Mouse (Mus musculus) hindbrain, embryonic 10.5 days (tissue): ENCODE results near the gene Mrpl21. TPM values are rescaled to one million over a fixed set of nuclear protein-coding genes. Genes with fewer than 3 reads are reported as not detected.

Experiments
- DNase-seq: peaks from one replicate; pipeline ENCODE4 v3.0.0-alpha.2; 2017; ENCODE audit warnings: low spot score
- H3K27ac ChIP-seq: fragments of 300-500 bp; sonication (generic); 2 replicates; pipeline ENCODE4 v1.5.1; 2016; ENCODE audit warnings: mild to moderate bottlenecking, moderate library complexity
- H3K27me3 ChIP-seq: fragments of 300-500 bp; sonication (generic); 2 replicates; pipeline ENCODE4 v1.6.1; 2016; ENCODE audit warnings: mild to moderate bottlenecking; ENCODE audit not compliant: poor library complexity, insufficient read depth, severe bottlenecking
- H3K36me3 ChIP-seq: fragments of 300-500 bp; sonication (generic); 2 replicates; pipeline ENCODE4 v1.6.1; 2016; ENCODE audit warnings: mild to moderate bottlenecking, moderate library complexity
- H3K4me1 ChIP-seq: fragments of 300-500 bp; sonication (generic); replicated peaks from 2 replicates; pipeline ENCODE4 v1.6.1; 2016; ENCODE audit warnings: mild to moderate bottlenecking
- H3K4me3 ChIP-seq: fragments of 300-500 bp; sonication (generic); 2 replicates; pipeline ENCODE4 v1.5.1; 2016; ENCODE audit warnings: mild to moderate bottlenecking, moderate library complexity
- H3K9me3 ChIP-seq: fragments of 300-500 bp; sonication (generic); 2 replicates; pipeline ENCODE4 v1.6.1; 2016; ENCODE audit warnings: mild to moderate bottlenecking, moderate library complexity
- WGBS: fragments of 180-500 bp; shearing (Covaris S2); methylation state at CpG from one replicate; pipeline ENCODE4 v1.1.7; 2016; 5-methylcytosine and 5-hydroxymethylcytosine counted together
- polyA plus RNA-seq: library from polyadenylated mRNA; unstranded; fragments of >200 nt; fragmentation: Nextera tagmentation; extraction: Ambion mirVana; gene quantifications from 2 replicates; pipeline ENCODE4 v1.2.1, GENCODE M21; 2016

Gene Mrpl21
- polyA plus RNA-seq, 1 experiment from 2014 or later = 126 TPM

DNA sequence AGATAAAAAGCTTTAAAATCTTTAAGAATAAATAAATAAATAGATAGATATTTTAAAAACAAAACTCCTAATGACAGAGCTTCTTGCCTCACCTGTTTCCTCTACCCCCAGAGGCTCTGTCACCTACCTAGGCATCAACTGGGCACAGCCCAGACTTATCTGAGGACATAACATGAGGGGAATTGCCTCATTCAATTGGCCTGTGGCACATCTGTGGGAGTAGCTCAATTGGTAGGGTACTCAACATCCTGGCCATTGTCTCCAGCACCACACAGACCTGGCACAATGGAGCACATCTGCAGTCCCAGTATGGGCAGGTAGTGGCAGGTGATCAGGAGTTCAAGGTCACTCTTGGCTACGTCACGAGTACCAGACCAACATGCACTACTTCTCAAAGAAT, 36.6 kb downstream of the Mrpl21 start:
- peaks cover 5% of the 10 kb centered on the region; the same call in 1 of the 2 replicates for H3K9me3 ChIP-seq
- H3K27me3 ChIP-seq = peaks cover 51% of the 10 kb centered on the region
- WGBS = 94% methylated on average over 2 of the region's 2 CpGs

DNA sequence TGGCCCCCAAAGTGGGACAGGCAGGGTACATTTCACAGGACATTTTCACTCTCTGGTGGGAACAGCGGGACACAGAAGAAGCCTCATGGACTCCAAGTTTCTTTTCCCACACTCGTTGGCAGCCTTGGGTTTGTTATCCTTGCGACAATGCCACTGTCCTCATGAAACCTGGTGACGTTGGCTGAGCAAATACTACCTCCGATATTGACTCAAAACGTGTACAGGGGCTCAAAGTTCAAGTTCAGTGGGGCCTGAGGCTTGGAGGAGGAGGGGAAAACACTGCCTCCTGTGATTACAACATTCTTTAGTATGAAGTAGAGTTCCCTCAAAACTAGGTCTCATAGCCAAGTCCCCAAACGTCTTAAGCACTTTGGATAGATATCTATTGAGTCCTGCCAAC, 37.4 kb downstream of the Mrpl21 start:
- WGBS = 83% methylated on average over 7 of the region's 7 CpGs
- Histone ChIP-seq H3K27me3 (peaks cover 57% of the 10 kb centered on the region), H3K27ac (no peak overlapping the region), H3K4me3 (no peak overlapping the region), H3K36me3 (no peaks in the 10 kb centered on the region), H3K4me1 (peaks cover 36% of the 10 kb centered on the region), H3K9me3 (peaks cover 5% of the 10 kb centered on the region; the same call in 1 of the 2 replicates)
- no peak for DNase-seq

More for the DNA sequence above, 36.6 kb downstream of the Mrpl21 start:
- Histone ChIP-seq H3K36me3 (no peaks in the 10 kb centered on the region), H3K27ac (no peak overlapping the region), H3K4me1 (peaks cover 29% of the 10 kb centered on the region), H3K4me3 (no peak overlapping the region)
- no peak for DNase-seq

DNA sequence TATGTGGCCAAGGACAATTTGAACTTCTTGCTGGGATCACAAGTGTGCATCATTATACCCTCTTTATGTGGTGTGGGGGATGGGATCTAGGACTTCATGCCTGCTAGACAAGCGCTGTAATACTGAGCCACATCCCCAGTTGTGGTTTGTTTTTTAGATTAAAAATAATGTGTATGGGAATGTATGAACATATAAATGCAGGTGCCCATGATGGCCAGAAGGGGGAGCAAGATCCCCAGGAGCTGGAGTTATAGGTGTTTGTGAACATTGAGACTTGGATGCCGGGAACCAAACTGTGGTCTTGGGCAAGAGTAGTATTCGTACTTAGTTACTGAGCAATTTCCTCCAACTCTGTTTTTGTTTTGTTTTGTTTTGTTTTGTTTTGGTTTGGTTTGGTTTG, 38.1 kb downstream of the Mrpl21 start:
- no peak for DNase-seq
- WGBS = 75% methylated on average over 3 of the region's 3 CpGs
- Histone ChIP-seq H3K27ac (no peak overlapping the region), H3K9me3 (peaks cover 5% of the 10 kb centered on the region; the same call in 1 of the 2 replicates), H3K36me3 (no peaks in the 10 kb centered on the region), H3K4me1 (peaks cover 42% of the 10 kb centered on the region), H3K27me3 (peaks cover 59% of the 10 kb centered on the region), H3K4me3 (no peak overlapping the region)

DNA sequence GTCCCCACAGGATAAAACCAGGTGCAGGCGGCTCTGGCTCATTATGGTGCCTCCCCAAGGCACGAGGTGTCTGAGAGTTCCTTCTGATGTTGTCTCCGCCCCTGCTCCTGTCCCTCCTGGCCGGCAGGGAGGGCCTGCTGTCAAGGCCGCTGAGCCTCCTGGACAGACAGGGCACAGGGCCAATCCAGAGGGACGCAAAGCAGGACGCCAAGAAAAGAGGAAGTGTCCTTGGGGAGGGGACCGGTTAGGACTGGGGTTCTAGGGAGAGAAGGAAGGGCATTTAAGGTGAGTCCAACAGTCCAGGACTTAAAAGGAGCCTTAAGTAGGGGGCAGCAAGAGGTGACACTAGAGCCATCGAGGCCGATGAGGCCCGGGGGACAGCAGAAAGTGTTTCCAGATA, 38.9 kb downstream of the Mrpl21 start:
- no peaks in the 10 kb centered on the region for H3K36me3 ChIP-seq
- DNase-seq = peak; percentile 12
- H3K27ac ChIP-seq = no peak overlapping the region
- 6% methylated on average over 11 of the region's 11 CpGs for WGBS
- H3K27me3 ChIP-seq = peaks cover 67% of the 10 kb centered on the region
- peaks cover 5% of the 10 kb centered on the region; the same call in 1 of the 2 replicates for H3K9me3 ChIP-seq
- H3K4me3 ChIP-seq = peak overlapping the region; percentile 56; the same call in 1 of the 2 replicates
- peaks cover 49% of the 10 kb centered on the region for H3K4me1 ChIP-seq

DNA sequence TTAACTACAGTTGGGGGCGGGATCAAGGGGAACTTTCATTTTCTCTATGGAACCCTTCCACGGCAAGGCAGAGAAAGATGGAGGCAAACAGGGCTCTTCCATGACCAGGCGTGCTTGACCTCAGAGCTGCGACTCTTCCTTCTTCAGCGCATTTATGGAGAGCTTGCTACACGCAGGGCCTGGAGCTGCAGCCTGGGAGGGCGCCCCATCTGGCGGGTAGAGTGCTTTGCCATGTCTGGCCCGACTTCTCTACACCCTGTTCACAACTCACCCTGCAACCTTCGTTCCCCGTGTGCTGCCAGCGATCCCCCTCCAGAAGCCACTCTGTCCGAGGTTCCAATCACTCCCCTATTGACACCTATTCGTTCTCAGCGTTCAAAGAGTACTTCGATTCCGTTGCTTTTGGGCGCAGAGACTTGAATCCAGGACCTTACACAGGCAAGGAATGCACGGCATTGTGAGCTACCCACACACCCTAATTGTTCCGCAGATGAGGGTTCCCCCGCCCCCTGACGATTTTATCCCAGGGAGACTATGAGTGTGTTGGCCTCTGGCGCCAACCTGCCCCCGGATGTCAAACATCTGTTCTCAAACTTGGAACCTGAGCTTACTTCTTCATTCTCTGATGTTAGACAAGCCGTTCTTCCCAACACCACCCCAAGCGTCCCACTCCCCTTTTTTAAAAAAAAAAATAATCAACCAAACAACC, 39.7 kb downstream of the Mrpl21 start, which contains the start of gene Cpt1a:
Gene Cpt1a, plus strand, starts transcription at position 74 of the 709 bp plus-strand sequence.
- 3% methylated on average over 26 of the region's 26 CpGs for WGBS
- H3K27me3 ChIP-seq = peaks cover 72% of the 10 kb centered on the region
- peak within 1 kb of the TSS; percentile 56 for H3K4me3 ChIP-seq
- peak; percentile 43 for DNase-seq
- peaks cover 5% of the 10 kb centered on the region; the same call in 1 of the 2 replicates for H3K9me3 ChIP-seq
- H3K27ac ChIP-seq = no peak within 1 kb of the TSS; the same call in 1 of the 2 replicates
- no peaks in the 10 kb centered on the region for H3K36me3 ChIP-seq
- peaks cover 49% of the 10 kb centered on the region for H3K4me1 ChIP-seq

DNA sequence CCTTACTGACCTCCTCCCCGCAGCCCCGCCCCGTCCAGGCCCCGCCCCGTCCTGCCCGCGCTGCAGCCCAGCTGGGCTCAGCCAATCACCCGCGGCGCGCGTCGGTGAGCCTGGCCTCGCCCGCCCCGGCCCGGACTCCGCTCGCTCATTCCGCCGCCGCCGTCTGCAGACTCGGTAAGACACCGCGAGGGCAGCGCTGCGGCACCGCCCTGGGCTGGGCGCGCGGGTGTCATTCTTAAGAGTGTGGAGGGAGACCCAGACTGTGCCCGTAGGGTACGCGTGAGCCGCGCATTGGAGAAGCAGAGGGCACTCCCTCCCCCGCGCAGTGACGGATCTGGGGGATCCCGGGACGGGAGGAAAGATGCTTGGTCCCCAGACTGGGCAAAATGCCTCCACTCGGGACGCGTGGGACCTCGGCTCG, 40.5 kb downstream of the Mrpl21 start:
- Histone ChIP-seq H3K27ac (peak overlapping the region; percentile 62), H3K36me3 (no peaks in the 10 kb centered on the region), H3K4me1 (peaks cover 49% of the 10 kb centered on the region), H3K4me3 (peak overlapping the region; percentile 56), H3K9me3 (peaks cover 5% of the 10 kb centered on the region; the same call in 1 of the 2 replicates), H3K27me3 (peaks cover 75% of the 10 kb centered on the region)
- DNase-seq = peak; percentile 79
- under 1% methylated on average over 47 of the region's 47 CpGs for WGBS

DNA sequence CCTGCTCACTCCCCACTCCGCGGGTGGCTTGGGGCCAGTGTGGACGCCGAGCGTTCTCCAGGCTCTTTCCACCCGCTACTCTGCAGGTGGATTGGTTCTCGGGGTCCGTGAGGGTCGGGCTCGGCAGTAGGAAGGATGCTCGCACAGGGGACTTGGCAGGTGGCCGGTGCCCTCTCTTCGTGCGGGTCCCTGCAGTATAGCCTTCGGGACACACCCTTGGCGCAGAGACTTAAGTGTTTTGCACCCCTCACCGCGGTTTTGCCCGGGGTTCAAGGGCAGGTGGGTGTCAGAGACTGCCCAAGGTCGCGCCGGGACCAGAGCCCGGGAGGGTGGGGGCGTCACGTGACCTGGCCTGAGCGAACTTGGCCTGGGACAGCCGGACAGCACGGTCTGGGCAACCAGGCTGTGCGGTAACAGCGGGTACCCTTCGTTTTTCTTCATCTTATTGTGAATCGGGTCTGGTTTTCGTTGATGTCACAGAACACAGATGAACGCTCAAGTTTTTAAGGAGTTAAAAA, 41.1 kb downstream of the Mrpl21 start:
- peak; percentile 51 for DNase-seq
- peaks cover 75% of the 10 kb centered on the region for H3K27me3 ChIP-seq
- H3K27ac ChIP-seq = peak overlapping the region; percentile 62; the same call in 1 of the 2 replicates
- WGBS = under 1% methylated on average over 34 of the region's 34 CpGs
- peak overlapping the region; percentile 56 for H3K4me3 ChIP-seq
- H3K36me3 ChIP-seq = no peaks in the 10 kb centered on the region
- peaks cover 49% of the 10 kb centered on the region for H3K4me1 ChIP-seq
- peaks cover 5% of the 10 kb centered on the region; the same call in 1 of the 2 replicates for H3K9me3 ChIP-seq

DNA sequence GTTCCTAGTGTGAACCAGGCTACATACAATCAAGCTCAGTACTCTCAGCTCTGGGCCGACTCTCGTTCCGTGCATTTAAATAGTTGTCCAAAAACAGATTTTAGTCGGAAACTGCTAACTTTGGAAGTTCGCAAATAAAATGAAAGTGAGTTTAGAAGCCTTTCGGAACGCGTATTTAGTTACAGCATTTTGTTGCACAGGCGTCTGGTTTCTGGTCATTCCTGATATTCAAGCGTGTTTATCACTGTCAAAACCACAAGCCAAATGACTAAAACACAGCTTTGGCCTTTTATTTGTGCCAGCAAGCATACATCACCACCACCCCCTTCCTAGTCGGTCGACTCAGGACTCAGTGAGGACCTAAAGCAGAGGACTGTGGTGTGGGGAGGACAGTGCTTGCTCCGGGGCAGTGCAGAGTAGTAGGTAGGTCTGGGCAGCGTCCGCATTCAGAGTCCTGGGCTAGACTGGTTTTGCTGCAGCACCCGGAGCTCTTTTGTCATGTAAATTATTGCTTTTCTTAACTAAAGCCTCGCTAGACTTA, 41.6 kb downstream of the Mrpl21 start:
- Histone ChIP-seq H3K4me1 (peaks cover 49% of the 10 kb centered on the region), H3K27me3 (peaks cover 74% of the 10 kb centered on the region), H3K4me3 (peak overlapping the region; percentile 56), H3K27ac (no peak overlapping the region), H3K36me3 (no peaks in the 10 kb centered on the region), H3K9me3 (peaks cover 5% of the 10 kb centered on the region; the same call in 1 of the 2 replicates)
- WGBS = 4% methylated on average over 17 of the region's 17 CpGs
- DNase-seq = peak; percentile 41

DNA sequence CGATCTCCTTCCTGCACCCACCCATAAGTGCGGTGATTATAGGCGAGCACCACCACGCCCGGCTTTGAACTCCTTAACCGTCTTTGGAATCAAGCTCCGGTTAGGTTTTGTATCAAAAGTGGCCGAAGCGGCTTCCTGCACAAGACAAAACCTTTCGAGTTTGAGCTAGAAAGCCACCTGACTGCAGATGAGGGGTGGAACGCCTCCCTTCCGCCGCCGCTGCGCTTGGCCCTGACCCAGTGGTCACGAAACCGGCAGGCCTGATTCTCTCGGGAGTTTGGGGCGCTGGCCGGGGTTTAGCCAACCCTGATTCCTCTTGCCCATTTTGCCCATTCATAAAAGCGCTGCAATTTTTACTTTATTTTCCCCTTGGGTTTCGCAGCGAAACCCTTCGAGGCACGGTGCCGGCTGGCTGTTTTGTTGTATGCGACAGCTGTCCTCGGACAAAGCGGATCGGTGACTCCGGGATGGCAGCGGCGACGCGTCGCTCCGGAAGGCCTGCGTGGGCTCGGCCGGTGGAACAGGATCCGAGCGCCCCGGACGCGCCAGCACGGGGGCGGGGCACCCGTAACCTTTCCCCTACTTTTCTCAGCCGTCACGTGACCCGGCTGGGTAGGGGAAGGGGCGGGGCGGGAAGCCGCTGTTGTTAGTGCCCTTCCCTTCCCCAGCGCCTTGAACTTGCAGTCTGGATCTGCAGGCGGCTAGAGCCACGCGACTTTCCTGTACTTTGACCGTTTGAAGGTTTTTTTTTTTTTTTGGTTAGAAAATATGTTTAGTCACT, 42.4 kb downstream of the Mrpl21 start:
- 1% methylated on average over 59 of the region's 59 CpGs for WGBS

DNA sequence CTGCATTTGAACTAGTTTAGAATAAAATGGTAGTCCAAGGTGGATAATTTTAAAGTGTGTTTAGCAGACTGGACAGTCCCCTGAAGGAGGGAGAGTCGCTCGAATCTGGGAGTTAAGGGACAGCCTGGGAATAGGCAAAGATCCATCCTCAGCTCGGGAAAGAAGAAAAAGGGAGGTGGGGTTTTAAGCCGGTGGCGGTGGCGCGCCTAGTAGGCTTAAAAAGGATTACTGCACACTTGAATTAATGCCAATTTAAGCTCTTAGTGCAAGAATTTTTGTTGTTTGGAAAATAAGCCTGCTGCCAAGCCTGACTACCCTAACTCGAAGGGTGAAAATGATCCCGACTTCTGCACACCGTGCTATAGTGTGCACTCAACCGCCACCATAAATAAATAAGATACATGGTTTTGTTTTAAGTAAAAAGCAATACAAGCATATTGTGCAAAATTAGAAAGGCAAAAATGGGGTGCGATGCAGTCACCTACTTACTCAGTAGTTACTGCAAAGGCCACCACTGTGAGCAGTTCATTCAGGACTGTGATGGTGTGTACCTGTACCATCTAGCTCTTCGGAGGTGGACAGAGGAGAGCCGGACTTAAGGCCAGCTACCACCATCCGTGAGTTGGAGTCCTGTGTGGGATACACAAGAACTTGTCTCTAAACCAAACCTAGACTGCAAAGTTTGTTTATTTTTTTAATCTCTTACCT, 43.2 kb downstream of the Mrpl21 start:
- peaks cover 49% of the 10 kb centered on the region for H3K4me1 ChIP-seq
- no peaks in the 10 kb centered on the region for H3K36me3 ChIP-seq
- peak overlapping the region; percentile 56 for H3K4me3 ChIP-seq
- WGBS = 44% methylated on average over 15 of the region's 15 CpGs
- peaks cover 63% of the 10 kb centered on the region for H3K27me3 ChIP-seq
- peak overlapping the region; percentile 84 for H3K27ac ChIP-seq
- H3K9me3 ChIP-seq = peaks cover 5% of the 10 kb centered on the region; the same call in 1 of the 2 replicates
- no peak for DNase-seq

More for the DNA sequence above, 42.4 kb downstream of the Mrpl21 start:
- H3K4me3 ChIP-seq = peak overlapping the region; percentile 56
- peaks cover 67% of the 10 kb centered on the region for H3K27me3 ChIP-seq
- H3K9me3 ChIP-seq = peaks cover 5% of the 10 kb centered on the region; the same call in 1 of the 2 replicates
- H3K36me3 ChIP-seq = no peaks in the 10 kb centered on the region
- DNase-seq = peak; percentile 89
- peaks cover 49% of the 10 kb centered on the region for H3K4me1 ChIP-seq
- peak overlapping the region; percentile 84 for H3K27ac ChIP-seq

DNA sequence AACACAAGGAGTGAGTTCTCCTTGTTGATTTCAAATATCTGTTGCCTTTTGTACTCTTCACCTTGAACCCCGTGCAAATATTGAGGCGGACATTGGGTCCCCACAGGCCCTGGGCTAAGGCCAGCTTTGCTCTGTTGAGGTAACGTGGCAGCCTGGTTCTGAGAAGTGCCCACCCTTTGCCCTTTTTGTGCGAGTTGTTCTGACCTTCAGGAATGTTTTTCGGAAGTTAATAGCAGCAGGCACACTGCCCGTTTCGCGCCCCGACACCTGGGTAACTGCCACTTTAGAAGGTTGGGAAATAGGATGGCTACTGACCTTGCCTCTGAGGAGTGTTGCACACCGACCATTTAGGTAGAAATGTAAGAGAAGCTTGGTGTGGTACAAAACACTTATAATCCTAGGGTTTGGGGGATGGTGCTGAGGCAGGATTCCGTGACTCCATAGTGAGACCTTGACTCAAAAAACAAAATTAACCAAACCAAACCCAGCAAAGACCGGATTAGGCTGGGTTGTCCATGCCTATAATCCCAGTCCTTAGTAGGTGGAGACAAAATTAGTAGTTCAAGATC, 43.9 kb downstream of the Mrpl21 start:
- WGBS = 83% methylated on average over 12 of the region's 12 CpGs
- no peak overlapping the region for H3K27ac ChIP-seq
- H3K4me1 ChIP-seq = peaks cover 47% of the 10 kb centered on the region
- peaks cover 57% of the 10 kb centered on the region for H3K27me3 ChIP-seq
- DNase-seq = no peak
- no peak overlapping the region for H3K4me3 ChIP-seq
- H3K36me3 ChIP-seq = no peaks in the 10 kb centered on the region
- H3K9me3 ChIP-seq = peaks cover under 1% of the 10 kb centered on the region; the same call in 1 of the 2 replicates
